Mouse (Mus musculus) kidney, postnatal 0 days (tissue): ENCODE data around the gene Dlg5. TPM values are rescaled to one million over a fixed set of nuclear protein-coding genes. Genes with fewer than 3 reads are reported as not detected.

Experiments
- ATAC-seq: fragments of 200-750 bp; cut with Nextera tagmentation; replicated peaks from 2 replicates; pipeline ENCODE4 v1.8.0; 2017; ENCODE audit warnings: low read depth, moderate number of reproducible peaks, moderate TSS enrichment, moderate library complexity; ENCODE audit not compliant: low FRiP score
- DNase-seq: peaks from one replicate; pipeline ENCODE4 v3.0.0-alpha.2; 2016; ENCODE audit warnings: low spot score
- H3K27ac ChIP-seq: fragments of 300-500 bp; sonication (generic); 2 replicates; pipeline ENCODE4 v1.5.1; 2014; ENCODE audit warnings: mild to moderate bottlenecking
- H3K27me3 ChIP-seq: fragments of 300-500 bp; sonication (generic); 2 replicates; pipeline ENCODE4 v1.6.1; 2014; ENCODE audit warnings: low read length, mixed read lengths; ENCODE audit not compliant: insufficient read depth
- H3K36me3 ChIP-seq: fragments of 300-500 bp; sonication (generic); 2 replicates; pipeline ENCODE4 v1.6.1; 2014; ENCODE audit warnings: low read length, mixed read lengths; ENCODE audit not compliant: insufficient read depth
- H3K4me1 ChIP-seq: fragments of 300-500 bp; sonication (generic); replicated peaks from 2 replicates; pipeline ENCODE4 v1.6.1; 2014; ENCODE audit warnings: antibody characterized with exemption, low read length, mixed read lengths; ENCODE audit not compliant: insufficient read depth
- H3K4me2 ChIP-seq: fragments of 300-500 bp; sonication (generic); 2 replicates; pipeline ENCODE4 v1.6.1; 2014; ENCODE audit warnings: mild to moderate bottlenecking, low read length, moderate library complexity, mixed read lengths
- H3K4me3 ChIP-seq: fragments of 300-500 bp; sonication (generic); replicated peaks from 2 replicates; pipeline ENCODE4 v1.5.1; 2014; ENCODE audit warnings: low read depth, low read length
- H3K9ac ChIP-seq: fragments of 300-500 bp; sonication (generic); 2 replicates; pipeline ENCODE4 v1.6.1; 2014; ENCODE audit warnings: low read depth, low read length
- H3K9me3 ChIP-seq: fragments of 300-500 bp; sonication (generic); replicated peaks from 2 replicates; pipeline ENCODE4 v1.6.1; 2016; ENCODE audit warnings: low read length, inconsistent platforms, mixed read lengths
- CTCF ChIP-seq: IDR thresholded peaks from 2 replicates; pipeline ENCODE4 v1.5.1; 2016; ENCODE audit warnings: antibody characterized with exemption, low read depth, mild to moderate bottlenecking, moderate library complexity
- WGBS: fragments of 180-500 bp; shearing (Covaris S2); extraction: QIAGEN DNeasy Blood & Tissue Kit; methylation state at CpG from one replicate; pipeline ENCODE4 v1.1.7; 2014; 5-methylcytosine and 5-hydroxymethylcytosine counted together
- polyA plus RNA-seq: library from polyadenylated mRNA; unstranded; fragments of >200 nt; fragmentation: Nextera tagmentation; extraction: Ambion mirVana; gene quantifications from 2 replicates; pipeline ENCODE4 v1.2.1, GENCODE M21; 2015

The Dlg5 gene
- polyA plus RNA-seq, 1 experiment from 2014 or later = 10.3 TPM

GRCm38 (mm10) chr14:24281278-24281677 is 35.6 kb upstream of the Dlg5 start:
- Histone ChIP-seq H3K4me3 (no peak overlapping the region), H3K4me1 (no peaks in the 10 kb centered on the region), H3K4me2 (no peak overlapping the region), H3K27ac (no peak overlapping the region), H3K9ac (no peak overlapping the region), H3K9me3 (no peaks in the 10 kb centered on the region), H3K27me3 (no peaks in the 10 kb centered on the region), H3K36me3 (no peaks in the 10 kb centered on the region)
- WGBS = 66% methylated on average over 4 of the region's 4 CpGs
- no peak for DNase-seq
- TF ChIP-seq CTCF = no peak
- no peak for ATAC-seq

GRCm38 (mm10) chr14:24275534-24275933 is 29.8 kb upstream of the Dlg5 start:
- no peaks in the 10 kb centered on the region for H3K27me3 ChIP-seq
- 50% methylated on average over 2 of the region's 2 CpGs for WGBS
- TF ChIP-seq CTCF = peak; percentile 53
- no peaks in the 10 kb centered on the region for H3K36me3 ChIP-seq
- H3K4me2 ChIP-seq = no peak overlapping the region
- H3K9me3 ChIP-seq = no peaks in the 10 kb centered on the region
- ATAC-seq = no peak
- H3K4me1 ChIP-seq = no peaks in the 10 kb centered on the region
- no peak overlapping the region for H3K27ac ChIP-seq
- DNase-seq = peak; percentile 91
- no peak overlapping the region for H3K9ac ChIP-seq
- H3K4me3 ChIP-seq = no peak overlapping the region

- Histone ChIP-seq H3K36me3 (no peaks in the 10 kb centered on the region), H3K27me3 (no peaks in the 10 kb centered on the region), H3K9ac (no peak overlapping the region), H3K27ac (no peak overlapping the region), H3K4me3 (no peak overlapping the region), H3K9me3 (no peaks in the 10 kb centered on the region), H3K4me1 (no peaks in the 10 kb centered on the region), H3K4me2 (no peak overlapping the region)
- peak; percentile 86 for TF ChIP-seq CTCF
- ATAC-seq (no peak), DNase-seq (peak; percentile 82)
- 56% methylated on average over 2 of the region's 2 CpGs for WGBS
These were observed 27.9 kb upstream of the Dlg5 start for GRCm38 (mm10) chr14:24273575-24273974.

- Histone ChIP-seq H3K9me3 (no peaks in the 10 kb centered on the region), H3K36me3 (no peaks in the 10 kb centered on the region), H3K4me2 (no peak overlapping the region), H3K4me3 (no peak overlapping the region), H3K27me3 (no peaks in the 10 kb centered on the region), H3K27ac (no peak overlapping the region), H3K9ac (no peak overlapping the region), H3K4me1 (no peaks in the 10 kb centered on the region)
- ATAC-seq = no peak
- no peak for TF ChIP-seq CTCF
- 86% methylated on average over 1 of the region's 1 CpGs for WGBS
- DNase-seq = no peak
These were observed 23.9 kb upstream of the Dlg5 start for GRCm38 (mm10) chr14:24269571-24269970.

GRCm38 (mm10) chr14:24262915-24263314 is 17.2 kb upstream of the Dlg5 start:
- Histone ChIP-seq H3K4me3 (no peak overlapping the region), H3K27ac (no peak overlapping the region), H3K4me1 (no peaks in the 10 kb centered on the region), H3K27me3 (no peaks in the 10 kb centered on the region), H3K9me3 (no peaks in the 10 kb centered on the region), H3K4me2 (no peak overlapping the region), H3K9ac (no peak overlapping the region), H3K36me3 (no peaks in the 10 kb centered on the region)
- DNase-seq (no peak), ATAC-seq (no peak)
- TF ChIP-seq CTCF = no peak
- WGBS = 52% methylated on average over 2 of the region's 2 CpGs

- Histone ChIP-seq H3K9me3 (no peaks in the 10 kb centered on the region), H3K4me1 (no peaks in the 10 kb centered on the region), H3K27ac (no peak overlapping the region), H3K9ac (no peak overlapping the region), H3K36me3 (no peaks in the 10 kb centered on the region), H3K4me2 (no peak overlapping the region), H3K27me3 (no peaks in the 10 kb centered on the region), H3K4me3 (no peak overlapping the region)
- WGBS = 57% methylated on average over 6 of the region's 6 CpGs
- DNase-seq (no peak), ATAC-seq (no peak)
- TF ChIP-seq CTCF = no peak
These were observed 16.7 kb upstream of the Dlg5 start for GRCm38 (mm10) chr14:24262382-24262781.

GRCm38 (mm10) chr14:24260391-24260790 is 14.7 kb upstream of the Dlg5 start:
- Histone ChIP-seq H3K4me1 (no peaks in the 10 kb centered on the region), H3K27me3 (no peaks in the 10 kb centered on the region), H3K27ac (no peak overlapping the region), H3K9me3 (no peaks in the 10 kb centered on the region), H3K4me2 (no peak overlapping the region), H3K9ac (no peak overlapping the region), H3K36me3 (no peaks in the 10 kb centered on the region), H3K4me3 (no peak overlapping the region)
- TF ChIP-seq CTCF = no peak
- ATAC-seq (no peak), DNase-seq (no peak)
- WGBS = 59% methylated on average over 4 of the region's 4 CpGs
